Mouse (Mus musculus) hindbrain, embryonic 11.5 days (tissue): ENCODE results near the gene Sox30. TPM values are rescaled to one million over a fixed set of nuclear protein-coding genes. Genes with fewer than 3 reads are reported as not detected.
A peak's percentile ranks its signal among the peaks of the same experiment; 100 is the strongest.

Experiments used
- ATAC-seq: fragments of 200-750 bp; cut with Nextera tagmentation; 2 replicates; pipeline ENCODE4 v1.8.0; 2017; ENCODE audit warnings: mild to moderate bottlenecking, moderate TSS enrichment, moderate library complexity; ENCODE audit not compliant: low FRiP score
- DNase-seq: peaks from one replicate; pipeline ENCODE4 v3.0.0-alpha.2; 2015; ENCODE audit warnings: low spot score
- H3K27ac ChIP-seq: fragments of 300-500 bp; sonication (generic); 2 replicates; pipeline ENCODE4 v1.5.1; 2014; ENCODE audit warnings: mild to moderate bottlenecking, low read depth, low read length
- H3K27me3 ChIP-seq: fragments of 300-500 bp; sonication (generic); 2 replicates; pipeline ENCODE4 v1.6.1; 2014; ENCODE audit warnings: mild to moderate bottlenecking, low read length, moderate library complexity, mixed read lengths; ENCODE audit not compliant: control insufficient read depth, insufficient read depth
- H3K36me3 ChIP-seq: fragments of 300-500 bp; sonication (generic); 2 replicates; pipeline ENCODE4 v1.6.1; 2014; ENCODE audit warnings: mild to moderate bottlenecking, low read length, moderate library complexity, mixed read lengths; ENCODE audit not compliant: control insufficient read depth, insufficient read depth
- H3K4me1 ChIP-seq: fragments of 300-500 bp; sonication (generic); replicated peaks from 2 replicates; pipeline ENCODE4 v1.6.1; 2014; ENCODE audit warnings: low read length, mixed read lengths; ENCODE audit not compliant: control insufficient read depth, insufficient read depth
- H3K4me2 ChIP-seq: fragments of 300-500 bp; sonication (generic); replicated peaks from 2 replicates; pipeline ENCODE4 v1.6.1; 2014; ENCODE audit warnings: mild to moderate bottlenecking, low read depth, low read length
- H3K4me3 ChIP-seq: fragments of 300-500 bp; sonication (generic); 2 replicates; pipeline ENCODE4 v1.5.1; 2014; ENCODE audit warnings: low read depth, low read length
- H3K9ac ChIP-seq: fragments of 300-500 bp; sonication (generic); 2 replicates; pipeline ENCODE4 v1.6.1; 2014; ENCODE audit warnings: low read depth, low read length
- H3K9me3 ChIP-seq: fragments of 300-500 bp; sonication (generic); 2 replicates; pipeline ENCODE4 v1.6.1; 2016; ENCODE audit warnings: low read length; ENCODE audit not compliant: control insufficient read depth
- WGBS: fragments of 180-500 bp; shearing (Covaris S2); extraction: QIAGEN DNeasy Blood & Tissue Kit; methylation state at CpG from one replicate; pipeline ENCODE4 v1.1.7; 2014; 5-methylcytosine and 5-hydroxymethylcytosine counted together
- polyA plus RNA-seq: library from polyadenylated mRNA; unstranded; fragments of >200 nt; fragmentation: Nextera tagmentation; extraction: Ambion mirVana; gene quantifications from 2 replicates; pipeline ENCODE4 v1.2.1, GENCODE M21; 2014

Gene Sox30
- polyA plus RNA-seq = 0.15 and 0.25 TPM in 2 replicates

DNA sequence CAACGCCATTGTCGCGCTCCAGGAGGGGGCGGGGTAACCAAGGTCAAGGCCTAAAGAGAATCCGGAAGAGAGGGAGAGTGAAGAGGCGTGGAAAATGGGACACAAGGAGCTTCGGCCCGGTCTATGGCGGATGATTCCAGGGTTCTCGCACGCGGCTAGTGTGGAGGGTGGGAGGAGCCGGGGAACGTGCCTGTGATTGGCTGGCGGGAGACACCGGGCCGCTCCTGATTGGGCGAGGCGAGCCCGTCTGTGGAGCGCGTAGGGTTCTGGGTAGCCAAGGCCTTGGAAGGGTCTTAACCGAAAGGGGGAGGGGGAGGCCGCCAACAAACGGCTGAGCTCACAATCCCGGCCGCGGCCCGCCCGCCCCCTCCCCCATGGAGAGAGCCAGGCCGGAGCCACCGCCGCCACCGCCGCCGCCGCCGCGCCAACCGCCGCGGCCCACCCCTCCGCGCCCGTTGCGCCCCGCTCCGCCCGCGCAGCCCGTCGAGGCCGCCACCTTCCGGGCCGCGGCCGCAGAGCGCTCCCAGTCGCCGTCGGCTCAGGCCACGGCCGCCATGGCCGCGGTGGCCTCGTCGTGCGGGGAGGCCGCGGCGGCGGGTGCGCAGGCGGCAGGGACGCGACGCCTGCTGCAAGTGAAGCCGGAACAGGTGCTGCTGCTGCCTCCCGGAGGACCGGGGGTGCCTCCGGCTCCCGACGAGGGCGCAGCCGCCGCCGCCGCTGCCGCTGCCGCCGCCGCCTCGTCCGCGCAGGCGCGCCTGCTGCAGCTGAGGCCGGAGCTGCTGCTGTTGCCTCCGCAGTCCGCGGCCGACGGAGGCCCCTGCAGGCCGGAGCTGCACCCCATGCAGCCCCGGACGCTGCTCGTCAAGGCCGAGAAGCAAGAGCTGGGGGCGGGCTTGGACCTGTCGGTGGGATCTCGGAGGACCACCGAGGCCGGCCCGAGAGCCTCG is at the start of gene Sox30:
Gene Sox30, plus strand, starts transcription at position 365 of the 947 bp plus-strand sequence.
- Histone ChIP-seq H3K27me3 (peaks cover 4% of the 10 kb centered on the region; the same call in 1 of the 2 replicates), H3K4me3 (peak within 1 kb of the TSS; percentile 54), H3K9ac (peak within 1 kb of the TSS; percentile 76), H3K36me3 (no peaks in the 10 kb centered on the region), H3K9me3 (no peaks in the 10 kb centered on the region), H3K4me1 (no peaks in the 10 kb centered on the region), H3K27ac (peak within 1 kb of the TSS; percentile 62), H3K4me2 (peak within 1 kb of the TSS; percentile 76)
- DNase-seq = peak; percentile 82
- peak; percentile 98 for ATAC-seq
- WGBS = 9% methylated on average over 70 of the region's 115 CpGs

DNA sequence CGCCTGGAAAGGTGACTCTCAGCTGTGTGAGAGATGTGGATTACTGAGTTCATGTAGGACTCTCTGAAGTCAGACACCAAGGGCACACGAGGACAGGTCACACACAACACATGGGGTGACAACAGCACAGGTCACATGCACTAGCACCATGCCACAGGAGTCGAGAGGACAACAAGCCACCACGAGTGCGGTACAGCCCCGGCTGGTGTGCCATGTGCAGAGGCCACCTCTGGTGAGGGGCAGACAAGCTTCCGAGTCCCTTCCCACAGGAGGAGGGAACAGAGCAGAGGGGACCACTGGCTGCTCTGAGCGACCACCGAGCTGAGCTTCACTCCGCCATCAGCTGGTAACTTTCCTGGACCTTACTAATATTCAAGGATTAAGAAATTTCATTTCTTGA is 47.3 kb upstream of the Sox30 start:
- no peak overlapping the region for H3K4me2 ChIP-seq

DNA sequence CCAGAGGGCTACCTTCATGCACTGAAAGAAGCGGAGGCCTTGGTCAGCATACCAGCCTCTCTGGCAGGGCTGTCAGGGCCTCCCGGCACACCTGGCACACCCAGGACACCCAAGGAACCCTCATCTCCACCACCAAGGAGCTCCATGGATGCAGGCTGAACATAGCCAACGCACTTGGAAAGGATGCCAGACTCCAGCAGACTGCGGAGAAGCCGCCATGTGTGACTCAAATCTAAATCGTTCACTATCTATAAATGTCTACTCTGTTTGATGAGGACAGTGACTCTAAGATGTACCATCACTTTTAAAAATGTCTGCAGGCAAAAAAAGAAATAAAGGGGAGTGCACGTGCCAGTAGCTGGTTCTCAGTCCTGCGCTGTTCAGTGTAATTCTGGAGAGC is 42.6 kb upstream of the Sox30 start:
- no peak overlapping the region for H3K4me2 ChIP-seq
- DNase-seq = no peak
- no peak overlapping the region for H3K27ac ChIP-seq
- H3K36me3 ChIP-seq = no peaks in the 10 kb centered on the region
- no peaks in the 10 kb centered on the region for H3K27me3 ChIP-seq
- no peak for ATAC-seq
- H3K4me1 ChIP-seq = no peaks in the 10 kb centered on the region
- H3K9me3 ChIP-seq = no peaks in the 10 kb centered on the region
- H3K9ac ChIP-seq = no peak overlapping the region
- 96% methylated on average over 8 of the region's 8 CpGs for WGBS
- H3K4me3 ChIP-seq = no peak overlapping the region

More for the DNA sequence above, 47.3 kb upstream of the Sox30 start:
- DNase-seq (no peak), ATAC-seq (no peak)
- Histone ChIP-seq H3K4me1 (no peaks in the 10 kb centered on the region), H3K36me3 (no peaks in the 10 kb centered on the region), H3K27me3 (no peaks in the 10 kb centered on the region), H3K27ac (no peak overlapping the region), H3K4me3 (no peak overlapping the region), H3K9me3 (no peaks in the 10 kb centered on the region), H3K9ac (no peak overlapping the region)
- WGBS = 91% methylated on average over 10 of the region's 10 CpGs

DNA sequence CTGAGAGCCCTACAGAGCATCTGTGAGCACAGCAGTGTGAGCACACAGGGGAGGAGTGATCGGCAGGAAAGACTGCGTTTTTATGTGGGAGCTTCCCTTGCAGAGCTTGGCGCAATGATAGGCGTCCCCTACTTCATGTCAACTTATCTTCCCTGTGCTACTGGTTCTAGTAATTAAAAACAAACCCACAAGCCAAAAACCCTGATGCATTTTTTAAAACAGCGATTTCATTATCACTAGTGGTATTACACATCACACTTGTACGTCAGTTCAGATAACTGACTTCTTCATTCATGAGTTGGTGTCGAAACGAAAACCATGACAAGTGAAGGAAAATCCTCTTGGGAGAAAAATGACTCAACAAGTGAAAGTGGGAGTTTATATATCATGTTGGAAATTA is 41.2 kb upstream of the Sox30 start:
- Histone ChIP-seq H3K9ac (no peak overlapping the region), H3K27ac (no peak overlapping the region), H3K4me1 (no peaks in the 10 kb centered on the region; the same call in 1 of the 2 replicates), H3K4me2 (no peak overlapping the region), H3K27me3 (no peaks in the 10 kb centered on the region), H3K9me3 (no peaks in the 10 kb centered on the region), H3K36me3 (no peaks in the 10 kb centered on the region), H3K4me3 (no peak overlapping the region)
- DNase-seq = no peak
- 95% methylated on average over 8 of the region's 8 CpGs for WGBS
- ATAC-seq = no peak

DNA sequence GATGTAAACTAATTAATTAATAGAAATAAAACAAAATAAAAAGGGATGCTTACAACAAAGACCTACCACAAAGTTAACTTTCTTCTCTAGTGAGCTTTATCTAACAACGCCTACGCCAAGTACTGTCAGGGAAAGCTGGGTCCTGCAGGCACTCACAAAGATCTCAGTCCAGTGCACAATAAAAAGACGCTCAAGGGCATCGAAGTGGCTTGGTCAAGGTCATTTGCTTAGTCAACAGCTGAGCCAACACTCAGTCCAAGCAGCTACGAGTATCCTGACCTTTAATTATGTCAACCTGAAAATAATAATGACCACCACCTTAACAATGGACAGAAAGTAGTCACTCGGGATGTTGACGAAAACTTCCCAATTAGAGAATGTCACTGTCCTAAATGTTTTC is 37.8 kb upstream of the Sox30 start:
- ATAC-seq (no peak), DNase-seq (no peak)
- 92% methylated on average over 7 of the region's 7 CpGs for WGBS
- no peaks in the 10 kb centered on the region for H3K9me3 ChIP-seq
- H3K27ac ChIP-seq = no peak overlapping the region
- H3K4me2 ChIP-seq = no peak overlapping the region
- H3K9ac ChIP-seq = no peak overlapping the region
- H3K36me3 ChIP-seq = no peaks in the 10 kb centered on the region
- H3K27me3 ChIP-seq = no peaks in the 10 kb centered on the region
- no peaks in the 10 kb centered on the region; the same call in 1 of the 2 replicates for H3K4me1 ChIP-seq
- no peak overlapping the region for H3K4me3 ChIP-seq

DNA sequence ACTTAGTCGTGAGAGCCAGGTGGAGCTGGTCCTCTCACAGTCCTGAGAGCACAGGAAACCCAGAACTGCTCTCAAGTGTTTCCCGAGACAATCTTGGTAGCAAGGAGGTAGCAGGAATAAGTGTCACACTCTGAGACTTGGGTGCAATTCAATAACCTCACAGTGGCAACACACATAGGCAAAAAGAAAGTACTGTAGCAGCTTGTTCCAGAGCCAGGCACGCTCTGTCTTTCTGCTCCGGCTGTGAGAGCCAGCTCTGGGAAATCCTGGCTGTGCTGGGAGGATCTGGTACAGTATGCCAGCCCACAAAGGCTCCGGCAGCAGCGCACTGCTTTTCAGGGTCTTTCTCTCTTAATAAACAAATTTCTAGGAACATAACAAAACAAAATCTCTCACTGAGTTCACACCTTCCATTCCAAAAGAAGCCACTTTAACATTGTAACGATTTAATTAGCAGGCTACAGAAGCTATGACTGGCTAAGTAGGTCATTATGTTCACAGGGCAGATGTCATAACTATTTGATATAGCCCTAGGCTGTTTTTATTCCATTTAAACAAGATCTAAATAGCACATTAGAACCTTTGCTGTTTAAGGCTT is 36.9 kb upstream of the Sox30 start:
- H3K27ac ChIP-seq = no peak overlapping the region
- H3K9ac ChIP-seq = no peak overlapping the region; the same call in 1 of the 2 replicates
- H3K27me3 ChIP-seq = no peaks in the 10 kb centered on the region
- H3K4me1 ChIP-seq = no peaks in the 10 kb centered on the region; the same call in 1 of the 2 replicates
- WGBS = 77% methylated on average over 7 of the region's 7 CpGs
- H3K4me2 ChIP-seq = peak overlapping the region; percentile 90
- ATAC-seq (no peak), DNase-seq (no peak)
- no peaks in the 10 kb centered on the region for H3K36me3 ChIP-seq
- peak overlapping the region; percentile 83 for H3K4me3 ChIP-seq
- no peaks in the 10 kb centered on the region for H3K9me3 ChIP-seq

DNA sequence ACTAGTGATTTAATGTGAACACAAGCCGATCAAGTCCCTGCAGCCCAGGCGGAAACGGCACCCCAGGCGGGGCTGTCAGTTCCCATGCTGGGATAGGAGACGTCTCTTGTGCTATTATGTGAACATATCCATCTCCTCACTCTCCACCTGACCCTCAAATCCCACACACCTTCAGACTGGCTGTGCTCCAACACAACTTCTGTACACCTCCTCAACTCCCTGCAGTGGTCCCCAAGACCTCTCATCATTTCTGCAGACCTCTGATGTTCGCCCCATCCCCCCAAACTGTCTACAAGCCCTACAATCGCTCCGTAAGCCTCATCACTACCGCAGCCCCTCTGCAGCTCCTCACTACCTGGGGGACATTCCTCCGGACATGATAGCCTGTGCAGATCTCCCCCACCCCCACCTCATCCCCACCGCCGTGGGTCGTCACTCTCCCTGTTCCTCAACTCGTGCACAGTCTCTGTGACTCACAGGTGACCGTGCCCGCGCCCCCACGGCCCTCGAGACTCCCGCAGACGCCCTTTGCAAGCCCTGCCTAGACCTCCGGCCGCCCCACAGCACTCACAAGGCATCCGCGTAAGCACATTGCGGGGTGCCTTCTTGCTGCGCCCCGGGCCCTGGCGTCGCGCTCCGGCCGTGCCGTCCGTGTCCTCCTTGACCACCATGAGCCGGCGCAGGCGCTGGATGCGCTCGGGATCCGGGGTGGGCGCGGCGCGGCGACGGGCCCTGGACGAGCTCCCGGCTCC is 36.0 kb upstream of the Sox30 start:
- 1% methylated on average over 33 of the region's 49 CpGs for WGBS
- DNase-seq = peak; percentile 42

DNA sequence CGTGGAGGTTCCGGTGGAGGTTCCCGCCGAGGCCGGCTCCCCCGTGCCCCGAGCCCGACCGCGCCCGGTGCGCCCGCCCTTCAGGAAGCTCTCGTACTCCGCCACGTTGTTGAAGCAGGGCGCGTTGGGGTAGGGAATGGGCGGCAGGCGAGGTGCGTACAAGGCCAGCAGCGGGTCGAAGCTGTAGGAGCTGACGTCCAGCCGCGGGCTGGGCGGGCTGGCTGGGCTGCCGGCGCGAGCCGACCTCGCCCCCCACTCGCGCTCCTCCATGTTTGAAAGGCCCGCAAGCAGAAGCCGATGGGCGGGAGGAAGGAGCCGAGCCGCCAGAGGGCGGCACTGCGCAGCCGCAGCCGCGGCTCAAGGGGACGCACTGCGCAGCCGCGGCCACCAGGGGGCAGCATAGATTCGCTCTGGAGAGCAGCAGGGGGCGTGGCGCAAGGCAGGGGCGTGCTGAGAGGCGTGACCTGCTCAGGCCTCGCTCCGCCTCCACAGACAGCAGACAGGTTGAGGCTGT is 35.4 kb upstream of the Sox30 start, which contains the start of gene Lsm11:
Gene Lsm11, minus strand, starts transcription at position 293 of the 514 bp plus-strand sequence.
- Histone ChIP-seq H3K4me1 (no peaks in the 10 kb centered on the region; the same call in 1 of the 2 replicates), H3K36me3 (no peaks in the 10 kb centered on the region), H3K4me2 (peak within 1 kb of the TSS; percentile 90), H3K27me3 (no peaks in the 10 kb centered on the region), H3K27ac (peak within 1 kb of the TSS; percentile 60), H3K4me3 (peak within 1 kb of the TSS; percentile 83), H3K9ac (peak within 1 kb of the TSS; percentile 87), H3K9me3 (no peaks in the 10 kb centered on the region)
- ATAC-seq (peak; percentile 92), DNase-seq (peak; percentile 99)
- under 1% methylated on average over 51 of the region's 55 CpGs for WGBS

More for the DNA sequence above, 36.0 kb upstream of the Sox30 start:
- peak overlapping the region; percentile 87 for H3K9ac ChIP-seq
- peak overlapping the region; percentile 83 for H3K4me3 ChIP-seq
- no peaks in the 10 kb centered on the region for H3K27me3 ChIP-seq
- peak overlapping the region; percentile 60 for H3K27ac ChIP-seq
- no peaks in the 10 kb centered on the region for H3K9me3 ChIP-seq
- peak overlapping the region; percentile 90 for H3K4me2 ChIP-seq
- no peaks in the 10 kb centered on the region; the same call in 1 of the 2 replicates for H3K4me1 ChIP-seq
- H3K36me3 ChIP-seq = no peaks in the 10 kb centered on the region
- peak; percentile 83 for ATAC-seq
